Mouse (Mus musculus) midbrain, embryonic 12.5 days (tissue): Measurements from ENCODE around the gene Alox8. TPM values are rescaled to one million over a fixed set of nuclear protein-coding genes. Genes with fewer than 3 reads are reported as not detected.

ENCODE experiments used
- ATAC-seq: fragments of 200-750 bp; cut with Nextera tagmentation; 2 replicates; pipeline ENCODE4 v1.8.0; 2017; ENCODE audit warnings: low read depth, moderate TSS enrichment, moderate library complexity; ENCODE audit not compliant: low FRiP score
- H3K27ac ChIP-seq: fragments of 300-500 bp; sonication (generic); replicated peaks from 2 replicates; pipeline ENCODE4 v1.5.1; 2016; ENCODE audit warnings: mild to moderate bottlenecking
- H3K27me3 ChIP-seq: fragments of 300-500 bp; sonication (generic); 2 replicates; pipeline ENCODE4 v1.6.1; 2016; ENCODE audit warnings: mild to moderate bottlenecking
- H3K36me3 ChIP-seq: fragments of 300-500 bp; sonication (generic); 2 replicates; pipeline ENCODE4 v1.6.1; 2016
- H3K4me1 ChIP-seq: fragments of 300-500 bp; sonication (generic); 2 replicates; pipeline ENCODE4 v1.6.1; 2016
- H3K4me2 ChIP-seq: fragments of 300-500 bp; sonication (generic); replicated peaks from 2 replicates; pipeline ENCODE4 v1.6.1; 2016; ENCODE audit warnings: mild to moderate bottlenecking, moderate library complexity
- H3K4me3 ChIP-seq: fragments of 300-500 bp; sonication (generic); 2 replicates; pipeline ENCODE4 v1.5.1; 2016; ENCODE audit warnings: mild to moderate bottlenecking
- H3K9ac ChIP-seq: fragments of 300-500 bp; sonication (generic); replicated peaks from 2 replicates; pipeline ENCODE4 v1.6.1; 2016; ENCODE audit warnings: mild to moderate bottlenecking, moderate library complexity
- H3K9me3 ChIP-seq: fragments of 300-500 bp; sonication (generic); 2 replicates; pipeline ENCODE4 v1.6.1; 2016; ENCODE audit warnings: mild to moderate bottlenecking
- WGBS: fragments of 180-500 bp; shearing (Covaris S2); methylation state at CpG from one replicate; pipeline ENCODE4 v1.1.7; 2016; 5-methylcytosine and 5-hydroxymethylcytosine counted together
- polyA plus RNA-seq: library from polyadenylated mRNA; unstranded; fragments of >200 nt; fragmentation: Nextera tagmentation; extraction: Ambion mirVana; gene quantifications from 2 replicates; pipeline ENCODE4 v1.2.1, GENCODE M21; 2016

The Alox8 gene
- polyA plus RNA-seq, 1 experiment from 2014 or later, result 0.13 TPM

DNA sequence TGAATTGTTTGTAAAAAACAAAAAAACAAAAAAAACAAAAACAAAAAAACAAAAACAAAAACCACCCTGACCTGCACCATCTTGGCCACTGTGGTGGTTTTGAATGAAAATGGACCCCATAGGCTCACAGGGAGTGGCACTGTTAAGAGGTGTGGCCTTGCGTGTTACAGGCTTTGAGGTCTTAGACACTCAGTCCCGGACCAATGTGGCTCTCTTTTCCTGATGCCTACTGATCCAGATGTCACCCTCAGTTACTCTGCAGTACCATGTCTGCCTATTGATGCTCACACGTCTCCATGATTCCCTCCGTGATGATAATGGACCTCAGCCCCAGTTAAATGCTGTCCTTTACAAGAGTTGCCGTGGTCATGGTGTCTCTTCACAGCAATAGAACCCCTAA lies 19.8 kb upstream of the Alox8 start:
- no peak overlapping the region for H3K4me3 ChIP-seq
- no peaks in the 10 kb centered on the region for H3K9me3 ChIP-seq
- H3K27me3 ChIP-seq, result no peaks in the 10 kb centered on the region
- H3K36me3 ChIP-seq, result no peaks in the 10 kb centered on the region
- no peak overlapping the region for H3K27ac ChIP-seq
- ATAC-seq, result no peak
- H3K9ac ChIP-seq, result no peak overlapping the region
- H3K4me1 ChIP-seq, result no peaks in the 10 kb centered on the region
- no peak overlapping the region for H3K4me2 ChIP-seq
- WGBS, result 80% methylated on average over 5 of the region's 5 CpGs

DNA sequence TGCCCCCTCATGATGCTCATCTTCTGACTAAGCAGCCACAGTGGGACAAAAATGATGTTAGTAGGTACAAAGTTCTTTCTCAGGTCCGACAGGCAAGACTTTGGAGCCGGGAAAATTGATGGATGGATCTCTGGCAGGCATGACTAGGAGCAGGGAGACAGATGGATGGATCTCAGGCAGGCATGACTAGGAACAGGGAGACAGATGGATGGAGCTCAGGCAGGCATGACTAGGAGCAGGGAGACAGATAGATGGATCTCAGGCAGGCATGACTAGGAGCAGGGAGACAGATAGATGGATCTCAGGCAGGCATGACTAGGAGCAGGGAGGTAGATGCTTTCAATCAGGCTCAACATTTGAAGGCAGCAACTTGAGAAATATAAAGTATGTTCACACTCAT lies 13.8 kb upstream of the Alox8 start:
- Histone ChIP-seq H3K27ac (no peak overlapping the region), H3K36me3 (no peaks in the 10 kb centered on the region), H3K9ac (0 out of 2 replicates have a peak overlapping the region, but pooled peaks have one; percentile 2), H3K4me2 (peak overlapping the region; percentile 41), H3K27me3 (no peaks in the 10 kb centered on the region), H3K4me3 (peak overlapping the region; percentile 29), H3K4me1 (no peaks in the 10 kb centered on the region), H3K9me3 (no peaks in the 10 kb centered on the region)
- no peak for ATAC-seq
- WGBS, result 52% methylated on average over 2 of the region's 2 CpGs

DNA sequence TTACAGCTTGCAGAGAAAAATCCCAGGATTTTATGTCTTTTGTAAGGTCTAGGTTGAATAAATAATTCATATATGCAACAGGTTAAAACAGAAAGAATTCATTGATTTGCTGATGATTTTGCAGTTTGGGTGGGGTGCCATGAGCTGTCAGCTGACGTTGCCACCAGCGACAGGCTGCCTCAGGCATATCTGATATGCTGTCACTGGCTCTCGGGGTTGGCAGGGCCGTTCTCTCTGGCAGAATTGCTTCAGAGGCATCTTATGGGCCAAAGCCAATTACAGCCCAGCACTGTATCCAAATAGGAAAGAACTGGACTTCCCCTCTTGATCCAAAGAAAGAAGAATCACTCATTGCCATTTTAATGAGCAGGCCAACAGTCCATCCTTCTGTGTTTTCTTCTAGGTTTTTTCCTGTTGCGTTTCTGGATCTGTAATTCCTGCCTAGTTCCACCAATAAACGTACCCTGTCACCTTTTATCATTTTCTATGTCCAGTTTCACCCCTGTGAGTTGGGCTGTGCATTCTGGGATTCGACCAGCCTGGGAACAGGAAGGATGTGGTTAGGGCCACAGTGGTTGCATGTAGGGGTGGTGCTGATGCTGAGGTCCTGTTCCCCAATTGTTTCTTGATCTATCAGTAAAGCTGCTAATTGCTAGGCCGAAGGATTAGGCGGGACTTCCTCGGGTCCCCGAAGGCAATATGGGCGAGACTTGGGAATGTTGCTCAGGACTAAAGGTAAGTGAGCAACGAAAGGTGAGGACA lies 5.0 kb upstream of the Alox8 start:
- peaks cover 15% of the 10 kb centered on the region for H3K27me3 ChIP-seq
- 85% methylated on average over 13 of the region's 13 CpGs for WGBS
- H3K36me3 ChIP-seq, result no peaks in the 10 kb centered on the region
- no peaks in the 10 kb centered on the region for H3K9me3 ChIP-seq
- H3K4me1 ChIP-seq, result no peaks in the 10 kb centered on the region
- ATAC-seq, result no peak
- no peak overlapping the region for H3K4me2 ChIP-seq
- no peak overlapping the region for H3K4me3 ChIP-seq
- H3K9ac ChIP-seq, result no peak overlapping the region
- H3K27ac ChIP-seq, result no peak overlapping the region

DNA sequence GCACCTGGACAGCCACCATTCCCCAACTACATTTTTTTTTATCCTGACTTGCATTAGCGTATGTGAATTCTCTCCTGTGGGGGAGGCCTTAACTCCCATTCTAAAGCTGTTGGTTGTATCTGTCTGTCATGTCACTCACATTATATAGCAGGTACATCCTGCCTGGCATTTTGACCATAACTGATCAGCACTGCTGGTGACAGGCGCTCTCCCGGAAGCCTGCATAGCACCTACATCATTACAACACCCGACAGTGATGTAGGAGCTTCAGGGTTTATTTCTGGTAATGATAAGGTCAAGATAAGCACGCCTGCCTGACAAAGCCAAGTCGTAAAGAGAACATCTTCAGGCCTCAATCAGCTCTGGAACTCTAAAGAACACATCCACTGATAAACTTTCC lies 2.6 kb upstream of the Alox8 start:
- H3K4me3 ChIP-seq, result no peak overlapping the region

DNA sequence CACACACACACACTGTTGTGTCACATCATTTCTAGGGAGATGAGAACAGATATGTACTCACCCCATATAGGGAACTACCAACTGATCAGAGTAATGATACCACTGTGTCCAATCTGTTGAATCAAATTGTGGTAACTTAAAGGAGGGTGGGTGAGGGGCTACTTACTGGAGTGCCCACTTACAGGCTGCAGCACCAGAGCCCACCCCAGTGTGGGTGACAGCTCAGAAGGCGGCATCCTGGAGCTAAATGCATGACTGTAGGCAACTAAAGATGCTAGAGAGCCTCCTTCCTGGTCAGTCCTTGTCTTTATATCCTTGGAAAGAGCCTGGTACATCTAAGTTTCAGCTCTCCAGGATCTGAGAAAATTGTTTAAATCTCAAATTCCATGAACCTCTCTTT lies 1.6 kb upstream of the Alox8 start:
- 83% methylated on average over 1 of the region's 1 CpGs for WGBS
- no peak overlapping the region for H3K27ac ChIP-seq
- no peak overlapping the region for H3K4me2 ChIP-seq
- no peak for ATAC-seq
- H3K36me3 ChIP-seq, result no peaks in the 10 kb centered on the region
- H3K9ac ChIP-seq, result no peak overlapping the region
- no peaks in the 10 kb centered on the region for H3K9me3 ChIP-seq
- H3K27me3 ChIP-seq, result peaks cover 34% of the 10 kb centered on the region
- H3K4me1 ChIP-seq, result peaks cover 7% of the 10 kb centered on the region; the same call in 1 of the 2 replicates
- no peak overlapping the region for H3K4me3 ChIP-seq

More for the DNA sequence above, 2.6 kb upstream of the Alox8 start:
- Histone ChIP-seq H3K27ac (no peak overlapping the region), H3K27me3 (peaks cover 34% of the 10 kb centered on the region), H3K4me1 (peaks cover 7% of the 10 kb centered on the region; the same call in 1 of the 2 replicates), H3K9ac (no peak overlapping the region), H3K36me3 (no peaks in the 10 kb centered on the region), H3K9me3 (no peaks in the 10 kb centered on the region), H3K4me2 (no peak overlapping the region)
- WGBS, result 76% methylated on average over 6 of the region's 6 CpGs
- no peak for ATAC-seq

DNA sequence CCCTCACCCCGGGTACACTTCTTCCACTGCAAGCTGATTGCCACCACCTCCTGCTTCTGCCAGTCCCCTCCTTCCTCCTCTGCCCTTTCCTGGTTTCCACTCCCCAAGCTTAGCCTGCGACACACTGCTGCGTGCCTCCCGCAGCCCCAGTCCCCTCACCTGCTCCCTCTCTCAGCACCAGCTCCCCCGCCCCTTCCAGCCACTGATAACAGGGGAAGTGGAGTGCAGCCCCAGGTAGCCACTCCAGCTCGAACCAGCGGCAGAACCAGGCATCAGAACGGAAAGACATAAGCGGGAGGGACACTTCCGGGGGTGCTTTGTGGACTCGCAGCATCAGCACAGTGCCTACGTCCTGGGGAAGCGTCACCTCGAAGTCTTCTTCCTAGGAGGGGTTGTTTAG lies 449 bp downstream of the Alox8 start:
- H3K4me3 ChIP-seq, result peak overlapping the region; percentile 26
- no peak overlapping the region; the same call in 1 of the 2 replicates for H3K9ac ChIP-seq
- no peaks in the 10 kb centered on the region for H3K9me3 ChIP-seq
- no peak overlapping the region for H3K27ac ChIP-seq
- WGBS, result 2% methylated on average over 13 of the region's 14 CpGs
- no peak for ATAC-seq
- H3K4me1 ChIP-seq, result peaks cover 7% of the 10 kb centered on the region; the same call in 1 of the 2 replicates
- peaks cover 34% of the 10 kb centered on the region for H3K27me3 ChIP-seq
- peak overlapping the region; percentile 47 for H3K4me2 ChIP-seq
- no peaks in the 10 kb centered on the region for H3K36me3 ChIP-seq

DNA sequence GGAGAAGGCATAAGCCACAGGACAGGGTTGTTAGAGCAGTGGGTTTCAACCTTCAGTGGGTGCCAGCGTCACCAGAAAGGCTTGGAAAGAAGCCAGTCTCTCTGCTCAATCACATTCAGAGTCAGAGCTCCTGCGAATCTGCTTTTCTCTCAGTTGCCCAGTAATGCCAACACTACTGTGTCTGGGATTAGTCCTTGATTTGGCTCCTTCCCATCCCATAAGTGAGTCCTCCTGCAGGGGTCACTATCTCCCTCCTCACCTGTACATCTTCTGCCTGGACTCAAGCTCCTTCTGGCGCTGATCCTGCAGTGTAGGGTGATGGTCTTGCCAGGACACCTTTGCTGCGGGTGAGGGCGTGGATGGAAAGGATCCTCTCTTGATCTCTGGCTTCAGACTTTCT lies 877 bp downstream of the Alox8 start:
- H3K4me1 ChIP-seq, result peaks cover 7% of the 10 kb centered on the region; the same call in 1 of the 2 replicates
- H3K9ac ChIP-seq, result no peak overlapping the region
- no peak for ATAC-seq
- peaks cover 34% of the 10 kb centered on the region for H3K27me3 ChIP-seq
- H3K9me3 ChIP-seq, result no peaks in the 10 kb centered on the region
- WGBS, result 6% methylated on average over 5 of the region's 5 CpGs
- no peak overlapping the region; the same call in 1 of the 2 replicates for H3K4me3 ChIP-seq
- peak overlapping the region; percentile 47 for H3K4me2 ChIP-seq
- H3K36me3 ChIP-seq, result no peaks in the 10 kb centered on the region
- H3K27ac ChIP-seq, result no peak overlapping the region

DNA sequence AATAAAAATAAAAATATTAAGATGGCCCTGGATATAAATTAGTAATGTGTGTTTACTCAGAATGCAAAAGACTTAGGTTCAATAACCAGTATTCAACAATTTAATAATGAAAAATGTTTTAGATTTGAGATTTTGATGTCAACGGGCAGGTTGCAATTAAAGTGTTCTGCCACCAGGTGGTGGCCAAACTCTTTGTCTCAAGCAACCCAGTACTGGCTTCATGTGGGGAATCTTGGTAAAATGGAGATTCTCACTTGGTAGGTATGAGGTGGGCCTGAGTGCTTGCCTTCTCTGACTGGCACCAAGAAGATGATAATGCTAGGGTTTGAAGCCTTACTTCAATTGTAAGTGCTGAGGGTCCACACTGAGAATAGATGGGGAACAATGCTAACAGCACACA lies 4.8 kb downstream of the Alox8 start:
- Histone ChIP-seq H3K36me3 (no peaks in the 10 kb centered on the region), H3K27ac (no peak overlapping the region), H3K4me2 (no peak overlapping the region), H3K4me1 (peaks cover 7% of the 10 kb centered on the region; the same call in 1 of the 2 replicates), H3K27me3 (peaks cover 20% of the 10 kb centered on the region), H3K9me3 (no peaks in the 10 kb centered on the region), H3K4me3 (no peak overlapping the region), H3K9ac (no peak overlapping the region)
- 3% methylated on average over 1 of the region's 1 CpGs for WGBS
- ATAC-seq, result no peak

DNA sequence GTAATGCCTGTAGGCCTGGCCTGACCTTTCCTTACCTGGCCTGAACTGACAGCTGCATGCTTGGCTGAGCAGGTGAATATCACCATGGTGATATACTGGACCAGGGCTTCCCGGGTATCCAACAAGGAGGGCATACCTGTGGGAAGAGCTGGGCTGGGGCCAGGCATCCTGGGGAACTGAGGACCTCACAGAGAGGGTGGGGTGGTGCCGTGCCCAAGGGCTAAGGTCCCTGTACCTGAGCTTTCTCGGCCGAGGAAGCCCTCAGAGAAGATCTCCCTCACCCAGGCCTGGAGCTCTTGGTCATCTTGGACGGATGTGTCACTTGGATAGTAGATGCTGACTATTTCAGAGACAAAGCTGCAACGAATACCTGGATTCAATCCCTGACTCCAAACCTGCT lies 11.7 kb downstream of the Alox8 start:
- no peak for ATAC-seq
- Histone ChIP-seq H3K4me1 (no peaks in the 10 kb centered on the region), H3K36me3 (no peaks in the 10 kb centered on the region), H3K9me3 (no peaks in the 10 kb centered on the region), H3K27me3 (no peaks in the 10 kb centered on the region), H3K27ac (no peak overlapping the region), H3K4me3 (no peak overlapping the region), H3K9ac (no peak overlapping the region), H3K4me2 (no peak overlapping the region)
- WGBS, result 90% methylated on average over 6 of the region's 6 CpGs

DNA sequence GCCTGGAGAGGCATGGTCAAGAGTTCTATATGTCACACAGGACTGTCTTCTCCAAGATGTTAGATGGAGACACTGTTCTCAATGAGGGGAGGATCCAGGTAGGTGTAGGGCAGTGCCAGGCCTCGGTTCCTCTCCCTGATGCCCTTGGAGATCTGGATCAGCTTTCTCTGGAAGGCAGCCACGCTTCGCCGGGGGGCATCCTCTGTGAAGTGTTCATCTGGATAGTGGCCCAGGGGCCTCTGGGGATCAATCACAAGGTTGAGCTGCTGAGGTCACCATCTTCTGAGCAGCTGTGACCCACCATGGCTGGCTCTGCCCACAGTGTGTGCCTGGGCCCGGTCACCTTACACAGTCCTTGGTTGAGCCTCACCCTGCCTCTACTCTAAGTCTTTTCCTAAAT lies 12.6 kb downstream of the Alox8 start:
- Histone ChIP-seq H3K4me2 (no peak overlapping the region), H3K4me1 (no peaks in the 10 kb centered on the region), H3K36me3 (no peaks in the 10 kb centered on the region), H3K27me3 (no peaks in the 10 kb centered on the region), H3K27ac (no peak overlapping the region), H3K4me3 (no peak overlapping the region), H3K9me3 (no peaks in the 10 kb centered on the region), H3K9ac (no peak overlapping the region)
- 92% methylated on average over 5 of the region's 5 CpGs for WGBS
- no peak for ATAC-seq

DNA sequence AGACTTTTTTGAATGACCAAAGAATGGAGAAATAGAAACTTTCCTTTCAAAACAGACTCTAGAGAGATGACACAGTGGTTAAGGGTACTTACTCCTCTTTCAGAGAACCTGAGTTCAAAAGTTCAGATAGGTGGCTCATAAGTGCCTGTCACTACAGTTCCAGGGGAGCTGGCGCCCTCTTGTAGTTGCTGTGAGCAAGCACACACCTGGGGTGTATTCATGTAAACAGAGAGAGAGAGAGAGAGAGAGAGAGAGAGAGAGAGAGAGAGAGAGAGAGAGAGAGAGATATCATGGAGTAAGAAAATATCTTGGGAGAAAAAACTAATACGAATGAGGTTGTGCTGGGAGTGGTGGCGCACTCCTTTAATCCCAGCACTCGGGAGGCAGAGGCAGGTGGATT lies 17.5 kb downstream of the Alox8 start:
- no peak overlapping the region for H3K27ac ChIP-seq
- ATAC-seq, result no peak
- H3K4me2 ChIP-seq, result no peak overlapping the region
- no peak overlapping the region for H3K4me3 ChIP-seq
- WGBS, result 86% methylated on average over 4 of the region's 4 CpGs
- no peaks in the 10 kb centered on the region for H3K27me3 ChIP-seq
- H3K9me3 ChIP-seq, result no peaks in the 10 kb centered on the region
- no peaks in the 10 kb centered on the region for H3K36me3 ChIP-seq
- no peak overlapping the region for H3K9ac ChIP-seq
- H3K4me1 ChIP-seq, result no peaks in the 10 kb centered on the region

DNA sequence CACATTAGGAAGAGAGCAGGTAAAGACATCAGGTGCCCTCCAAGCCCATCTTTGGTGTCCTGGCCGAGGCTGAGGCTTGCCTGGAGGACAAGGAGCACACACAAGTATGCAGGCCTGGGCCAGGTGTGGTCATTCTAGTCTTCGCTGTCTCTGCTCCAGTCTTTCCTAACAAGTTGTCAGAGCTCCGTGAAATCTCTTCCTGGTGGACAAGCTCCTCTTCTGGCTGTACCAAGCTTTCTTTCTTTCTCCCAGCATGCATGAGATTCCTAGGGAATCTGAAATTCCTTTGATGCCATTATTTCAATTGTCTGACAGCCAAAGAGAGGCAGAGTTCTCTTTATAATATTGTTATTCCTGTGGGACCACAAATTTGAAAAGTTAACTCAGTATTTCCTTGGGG lies 18.1 kb downstream of the Alox8 start:
- WGBS, result 40% methylated on average over 3 of the region's 3 CpGs
- H3K9ac ChIP-seq, result no peak overlapping the region
- H3K36me3 ChIP-seq, result no peaks in the 10 kb centered on the region
- H3K27me3 ChIP-seq, result no peaks in the 10 kb centered on the region
- no peaks in the 10 kb centered on the region for H3K9me3 ChIP-seq
- ATAC-seq, result no peak
- H3K4me2 ChIP-seq, result no peak overlapping the region
- H3K4me1 ChIP-seq, result no peaks in the 10 kb centered on the region
- H3K27ac ChIP-seq, result no peak overlapping the region
- H3K4me3 ChIP-seq, result no peak overlapping the region

DNA sequence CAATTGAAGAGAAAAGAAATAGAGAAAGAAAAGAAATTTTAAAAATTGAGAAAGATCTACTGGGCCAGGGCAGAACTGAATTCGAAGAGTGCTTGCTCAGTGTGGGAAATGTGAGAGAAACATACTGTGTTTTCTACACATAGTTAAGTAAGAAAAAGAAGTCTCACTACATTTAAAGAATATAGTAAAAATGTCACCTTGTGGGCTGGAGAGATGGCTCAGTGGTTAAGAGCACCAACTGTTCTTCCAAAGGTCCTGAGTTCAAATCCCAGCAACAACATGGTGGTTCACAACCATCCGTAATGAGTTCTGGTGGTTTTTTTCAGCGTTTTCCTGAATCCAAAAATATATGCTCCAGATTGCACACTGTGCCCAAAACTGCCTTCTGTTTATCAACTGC lies 19.1 kb downstream of the Alox8 start:
- Histone ChIP-seq H3K27me3 (no peaks in the 10 kb centered on the region), H3K36me3 (no peaks in the 10 kb centered on the region), H3K4me1 (no peaks in the 10 kb centered on the region), H3K9ac (no peak overlapping the region), H3K4me2 (no peak overlapping the region), H3K9me3 (no peaks in the 10 kb centered on the region), H3K27ac (no peak overlapping the region), H3K4me3 (no peak overlapping the region)
- ATAC-seq, result no peak
- WGBS, result 79% methylated on average over 3 of the region's 3 CpGs
